Mouse (Mus musculus): ENCODE measurements around the gene Cox19.

- TF ChIP-seq POLR2A (IDR thresholded peaks at IDR 0.05; ENCODE audit: insufficient read length, low read depth) = no peak
- TF ChIP-seq CEBPB (IDR thresholded peaks at IDR 0.05; ENCODE audit: insufficient read depth, poor library complexity, severe bottlenecking) = no peak
- TF ChIP-seq TCF12 (IDR thresholded peaks at IDR 0.05; ENCODE audit: insufficient read depth, poor library complexity, severe bottlenecking) = no peak
These were observed 25.7 kb downstream of the Cox19 start, which contains the start of gene Adap1 for GRCm38 (mm10) chr5:139325395-139325966.

Measured in myocyte (in vitro differentiated cells).